Mouse (Mus musculus): ENCODE measurements around the gene Mars.
A peak's percentile ranks its signal among the peaks of the same experiment; 100 is the strongest.
"Not testable (repeated sequence)": the region's sequence is repeated elsewhere in the genome, so short reads cannot be mapped to it uniquely, and the experiment has no call there.

Mars gene

GRCm38 (mm10) chr10:127336952-127337351 lies 25.4 kb upstream of the Mars start:
- no peak for DNase-seq (ENCODE audit: low spot score)

GRCm38 (mm10) chr10:127335271-127335670 lies 23.7 kb upstream of the Mars start:
- DNase-seq (ENCODE audit: low spot score), result no peak

DNA sequence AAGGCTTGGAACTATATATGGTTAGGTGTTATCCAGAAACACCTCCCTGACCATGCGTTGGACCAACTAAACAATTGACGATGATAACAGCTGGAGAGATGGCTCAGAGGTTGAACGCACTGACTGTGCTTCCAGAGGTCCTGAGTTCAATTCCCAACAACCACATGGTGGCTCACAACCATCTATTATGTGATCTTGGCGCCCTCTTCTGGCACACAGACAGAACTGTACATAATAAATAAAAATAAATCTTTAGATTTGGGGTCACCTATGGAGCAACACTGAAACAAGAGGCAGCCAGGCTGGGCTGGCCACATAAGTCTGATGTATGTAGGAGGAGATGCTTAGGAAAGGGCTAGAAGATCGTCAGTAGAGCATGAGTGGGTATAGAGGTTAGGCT lies 21.6 kb upstream of the Mars start:
- DNase-seq (ENCODE audit: low spot score), result no peak

GRCm38 (mm10) chr10:127332211-127332874 lies 20.8 kb upstream of the Mars start:
- DNase-seq (ENCODE audit: low spot score), result no peak

GRCm38 (mm10) chr10:127330212-127330611 lies 18.6 kb upstream of the Mars start:
- DNase-seq (ENCODE audit: low spot score), result no peak

DNA sequence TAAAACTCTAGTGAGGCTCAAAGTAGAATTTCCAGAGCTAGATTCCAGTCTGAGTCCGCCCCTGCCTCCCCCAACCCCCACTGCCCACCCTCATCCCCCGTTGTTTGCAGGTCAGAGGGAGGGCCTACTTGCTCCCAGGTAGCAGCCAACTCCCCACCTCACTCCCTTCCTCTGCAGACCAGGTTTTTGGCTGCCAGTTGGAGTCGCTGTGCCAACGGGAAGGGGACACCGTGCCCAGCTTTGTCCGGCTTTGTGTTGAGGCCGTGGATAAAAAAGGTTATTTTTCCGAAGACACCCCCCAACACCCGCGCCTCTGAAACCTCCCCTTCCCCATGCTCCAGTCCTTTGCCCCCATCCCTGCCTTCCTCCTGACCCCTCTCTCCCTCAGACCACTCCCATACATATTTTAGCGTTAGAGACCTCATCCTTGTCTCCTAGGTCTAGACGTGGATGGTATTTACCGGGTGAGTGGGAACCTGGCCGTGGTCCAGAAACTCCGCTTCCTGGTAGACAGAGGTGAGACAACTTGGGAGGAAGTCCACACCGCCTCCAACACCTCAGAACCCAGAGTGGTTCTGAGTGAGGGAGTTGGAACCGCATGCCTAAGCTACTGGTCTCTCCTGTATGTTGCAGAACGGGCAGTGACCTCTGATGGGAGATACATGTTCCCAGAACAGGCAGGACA lies 16.0 kb upstream of the Mars start:
- DNase-seq (ENCODE audit: low spot score), result no peak

DNA sequence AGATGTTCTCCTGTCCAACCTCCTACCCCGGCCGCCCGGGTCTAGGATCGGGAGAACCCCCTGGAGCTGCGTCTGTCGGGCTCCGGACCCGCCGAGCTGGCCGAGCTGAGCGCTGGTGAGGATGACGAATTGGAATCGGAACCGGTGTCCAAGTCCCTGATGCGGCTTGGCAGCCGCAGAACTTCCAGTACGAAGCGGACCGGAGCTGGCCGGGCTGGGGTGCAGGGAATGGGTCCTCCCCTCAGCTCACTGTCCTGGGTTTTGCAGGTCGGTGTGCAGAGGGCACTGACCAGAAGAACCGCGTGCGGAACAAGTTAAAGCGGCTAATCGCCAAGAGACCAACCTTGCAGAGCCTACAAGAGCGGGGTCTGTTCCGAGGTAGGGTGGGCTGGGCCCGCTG lies 15.2 kb upstream of the Mars start:
- no peak for DNase-seq (ENCODE audit: low spot score)

DNA sequence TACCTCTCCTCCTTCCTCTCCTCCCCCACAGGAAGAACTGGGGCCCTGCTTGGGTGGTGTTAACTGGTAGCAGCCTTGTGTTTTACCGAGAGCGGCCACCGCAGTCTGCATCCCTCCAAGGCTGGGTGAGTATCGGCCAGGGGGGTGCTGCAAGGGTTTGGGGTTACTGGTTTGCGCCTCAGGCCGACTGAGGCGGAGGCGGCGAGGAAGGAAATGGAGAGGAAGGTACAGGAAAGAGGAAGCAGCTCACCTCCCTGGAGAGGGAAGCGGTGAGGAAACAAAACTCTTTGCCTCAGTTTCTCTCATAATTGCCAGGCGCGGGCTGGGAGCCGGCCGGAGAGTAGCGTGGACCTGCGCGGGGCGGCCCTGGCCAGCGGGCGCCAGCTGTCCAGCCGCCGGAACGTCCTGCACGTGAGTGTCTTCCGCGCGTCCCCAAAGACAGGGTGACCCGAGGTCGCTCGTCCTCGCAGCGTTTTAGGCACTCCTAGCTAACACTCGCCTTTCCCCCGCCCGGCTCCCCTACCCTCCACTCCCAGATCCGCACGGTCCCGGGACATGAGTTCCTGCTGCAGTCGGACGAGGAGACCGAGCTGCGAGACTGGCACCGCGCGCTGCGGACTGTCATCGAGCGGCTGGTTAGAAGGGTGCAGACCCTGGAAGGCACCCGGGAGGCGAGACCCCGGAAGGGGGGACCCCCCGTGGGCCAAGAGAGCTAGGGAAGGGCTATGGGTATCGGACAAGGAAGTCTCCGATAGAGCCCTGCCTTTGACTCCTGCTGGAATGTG lies 14.6 kb upstream of the Mars start:
- no peak for DNase-seq (ENCODE audit: low spot score)

DNA sequence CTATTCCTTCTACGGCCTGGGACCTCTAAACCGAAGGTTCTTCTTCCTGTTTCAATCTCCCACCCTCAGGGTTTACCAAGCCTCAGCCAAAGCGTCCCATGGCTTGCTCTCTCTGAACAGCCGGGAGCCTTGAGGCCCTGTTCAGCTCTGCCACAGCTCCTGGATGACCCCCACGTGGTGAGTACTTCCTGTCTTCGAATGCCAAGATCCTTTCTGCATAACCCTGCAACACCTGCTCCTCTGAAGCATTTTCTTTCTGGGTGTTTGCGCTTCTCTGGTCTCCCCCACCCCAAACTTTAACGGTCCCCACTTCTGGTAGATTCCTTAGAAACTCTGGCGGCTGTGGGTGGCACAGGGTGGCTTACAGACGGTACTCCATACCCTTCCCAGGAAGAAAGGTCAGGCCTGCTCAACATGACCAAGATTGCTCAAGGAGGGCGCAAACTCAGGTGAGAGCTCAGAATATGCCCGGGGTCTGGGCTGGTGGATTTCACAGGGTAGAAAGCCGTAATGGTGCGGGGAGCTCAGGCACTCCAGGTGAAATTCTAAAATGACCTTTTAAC lies 13.9 kb upstream of the Mars start:
- no peak for DNase-seq (ENCODE audit: low spot score)

GRCm38 (mm10) chr10:127324495-127324894 lies 12.9 kb upstream of the Mars start:
- no peak for DNase-seq (ENCODE audit: low spot score)

GRCm38 (mm10) chr10:127323131-127323855 lies 11.7 kb upstream of the Mars start:
- DNase-seq (ENCODE audit: low spot score), result no peak

DNA sequence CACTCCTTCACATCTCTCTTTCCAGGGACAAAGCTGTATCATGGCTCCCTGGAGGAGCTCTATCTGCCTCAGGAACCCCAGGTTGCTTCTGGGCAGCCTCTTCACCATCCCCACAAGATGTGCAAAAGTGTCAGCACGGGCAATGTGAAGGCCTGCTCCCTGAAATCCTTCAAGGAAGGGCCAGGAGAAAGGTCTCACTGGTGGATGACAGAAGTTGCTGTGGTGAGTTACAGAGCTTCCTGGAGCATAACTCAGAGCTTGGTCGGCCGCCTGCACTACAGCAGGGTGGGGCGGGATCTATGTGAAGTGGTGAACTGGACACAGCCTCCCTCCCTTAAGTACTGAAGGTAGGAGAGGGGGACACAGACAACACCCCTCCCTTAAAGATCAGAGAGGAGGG lies 11.1 kb upstream of the Mars start:
- DNase-seq (ENCODE audit: low spot score), result no peak

GRCm38 (mm10) chr10:127322178-127322577 lies 10.6 kb upstream of the Mars start:
- no peak for DNase-seq (ENCODE audit: low spot score)

DNA sequence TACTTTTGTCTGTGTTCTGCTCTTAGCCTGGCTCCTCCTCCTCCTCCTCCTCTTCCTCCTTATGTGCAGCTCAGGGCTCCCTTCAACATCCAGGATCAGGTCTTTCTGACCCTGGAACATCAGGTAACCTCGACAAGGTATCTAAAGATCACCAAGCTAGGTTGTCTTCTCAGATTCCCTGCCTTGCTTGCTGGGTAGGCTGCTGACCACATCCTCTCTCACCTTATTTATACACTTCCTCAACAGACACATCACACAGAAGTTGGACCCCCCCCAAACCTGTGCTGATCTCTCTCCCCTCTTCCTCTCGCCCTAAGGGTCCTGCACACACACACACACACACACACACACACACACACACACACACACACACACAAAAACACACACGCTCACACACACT lies 10.0 kb upstream of the Mars start, which contains the start of gene Arhgap9:
Arhgap9 (plus strand) TSS at position 344 of the 400 bp plus-strand sequence.
- DNase-seq (ENCODE audit: low spot score), result no peak

GRCm38 (mm10) chr10:127319969-127320368 lies 8.4 kb upstream of the Mars start:
- DNase-seq (ENCODE audit: low spot score), result no peak

DNA sequence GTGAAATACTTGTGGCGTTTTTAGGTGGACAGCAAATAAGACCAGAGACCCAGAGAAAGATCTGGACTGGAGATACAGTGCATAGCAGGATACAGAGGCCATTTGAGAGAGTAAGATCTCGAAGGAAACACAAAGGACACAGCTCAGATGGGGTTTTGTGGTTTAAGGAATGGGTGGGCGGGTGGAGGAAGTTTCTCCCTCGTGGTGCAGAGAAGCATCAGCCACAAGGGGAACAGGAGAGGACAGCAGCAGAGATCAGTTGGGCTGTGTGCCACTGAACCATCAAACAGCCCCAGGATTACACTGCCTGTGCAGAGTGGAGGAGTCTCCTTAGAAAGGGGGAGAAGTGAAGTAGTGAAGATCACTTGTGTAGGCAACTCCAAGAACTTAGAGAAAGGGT lies 6.4 kb upstream of the Mars start:
- no peak for DNase-seq (ENCODE audit: low spot score)

- DNase-seq (ENCODE audit: low spot score), result no peak
Observed at GRCm38 (mm10) chr10:127317277-127317676, 5.7 kb upstream of the Mars start.

GRCm38 (mm10) chr10:127314950-127315349 lies 3.4 kb upstream of the Mars start:
- DNase-seq (ENCODE audit: low spot score), result not testable (repeated sequence)

DNA sequence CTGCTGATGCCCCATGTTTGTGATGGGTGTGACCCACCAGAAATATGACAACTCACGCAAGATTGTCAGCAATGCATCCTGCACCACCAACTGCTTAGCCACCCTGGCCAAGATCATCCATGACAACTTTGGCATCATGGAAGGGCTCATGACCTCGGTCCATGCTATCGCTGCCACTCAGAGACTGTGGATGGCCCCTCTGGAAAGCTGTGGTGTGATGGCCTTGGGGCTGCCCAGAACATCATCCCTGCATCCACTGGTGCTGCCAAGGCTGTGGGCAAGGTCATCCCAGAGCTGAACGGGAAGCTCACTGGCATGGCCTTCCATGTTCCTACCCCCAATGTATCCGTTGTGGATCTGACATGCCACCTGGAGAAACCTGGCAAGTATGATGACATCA lies 1.9 kb upstream of the Mars start:
- peak; percentile 40 for DNase-seq (ENCODE audit: low spot score)

- no peak for DNase-seq (ENCODE audit: low spot score)
Observed at GRCm38 (mm10) chr10:127312858-127313257, 1.3 kb upstream of the Mars start.

DNA sequence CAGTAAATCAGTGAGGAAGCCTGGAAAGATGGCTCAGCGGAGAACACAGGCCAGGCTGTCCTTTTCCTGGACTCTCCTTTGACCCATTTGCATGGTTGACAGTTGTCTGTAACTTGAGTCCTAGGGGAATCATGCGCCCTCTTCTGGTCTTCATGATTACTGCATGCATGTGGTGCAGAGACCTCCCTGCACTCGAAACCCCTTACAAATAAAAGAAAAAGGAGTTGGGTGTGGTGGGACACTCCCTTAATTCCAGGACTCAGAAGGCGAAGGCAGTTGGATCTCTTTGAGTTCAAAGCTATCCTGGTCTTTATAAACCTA lies 730 bp upstream of the Mars start:
- DNase-seq (ENCODE audit: low spot score), result peak; percentile 48
